Mouse (Mus musculus) heart, embryonic 16.5 days (tissue): ENCODE data around the gene Metap1. TPM values are rescaled to one million over a fixed set of nuclear protein-coding genes. Genes with fewer than 3 reads are reported as not detected.

Experiments used
- ATAC-seq: fragments of 200-750 bp; cut with Nextera tagmentation; replicated peaks from 2 replicates; pipeline ENCODE4 v1.8.0; 2017; ENCODE audit warnings: moderate number of reproducible peaks; ENCODE audit not compliant: insufficient read depth, low FRiP score; ENCODE audit errors: extremely low read depth
- H3K27ac ChIP-seq: fragments of 300-500 bp; sonication (generic); 2 replicates; pipeline ENCODE4 v1.5.1; 2014; ENCODE audit warnings: mild to moderate bottlenecking, low read length, control low read depth, moderate library complexity
- H3K27me3 ChIP-seq: fragments of 300-500 bp; sonication (generic); 2 replicates; pipeline ENCODE4 v1.6.1; 2014; ENCODE audit warnings: low read length, mixed read lengths; ENCODE audit not compliant: control insufficient read depth, insufficient read depth
- H3K36me3 ChIP-seq: fragments of 300-500 bp; sonication (generic); 2 replicates; pipeline ENCODE4 v1.6.1; 2014; ENCODE audit not compliant: control insufficient read depth, insufficient read depth
- H3K4me1 ChIP-seq: fragments of 300-500 bp; sonication (generic); 2 replicates; pipeline ENCODE4 v1.6.1; 2014; ENCODE audit warnings: low read length, mixed read lengths; ENCODE audit not compliant: control insufficient read depth, insufficient read depth
- H3K4me2 ChIP-seq: fragments of 300-500 bp; sonication (generic); 2 replicates; pipeline ENCODE4 v1.6.1; 2014; ENCODE audit warnings: low read depth, mild to moderate bottlenecking, control low read depth, low read length
- H3K4me3 ChIP-seq: fragments of 300-500 bp; sonication (generic); 2 replicates; pipeline ENCODE4 v1.5.1; 2014; ENCODE audit warnings: mild to moderate bottlenecking, control low read depth, low read length
- H3K9ac ChIP-seq: fragments of 300-500 bp; sonication (generic); 2 replicates; pipeline ENCODE4 v1.6.1; 2014; ENCODE audit warnings: low read length, control low read depth
- H3K9me3 ChIP-seq: fragments of 300-500 bp; sonication (generic); replicated peaks from 2 replicates; pipeline ENCODE4 v1.6.1; 2016; ENCODE audit warnings: low read length; ENCODE audit not compliant: control insufficient read depth
- WGBS: fragments of 180-500 bp; shearing (Covaris S2); extraction: QIAGEN DNeasy Blood & Tissue Kit; methylation state at CpG from one replicate; pipeline ENCODE4 v1.1.7; 2014; 5-methylcytosine and 5-hydroxymethylcytosine counted together
- polyA plus RNA-seq: library from polyadenylated mRNA; unstranded; fragments of >200 nt; fragmentation: Nextera tagmentation; extraction: Ambion mirVana; gene quantifications from 2 replicates; pipeline ENCODE4 v1.2.1, GENCODE M21; 2015

Gene Metap1
- polyA plus RNA-seq, 1 experiment from 2014 or later = 41.4 TPM

- no peak overlapping the region for H3K27ac ChIP-seq
- H3K9me3 ChIP-seq = no peaks in the 10 kb centered on the region
- 81% methylated on average over 2 of the region's 2 CpGs for WGBS
- no peak for ATAC-seq
- 0 out of 2 replicates have a peak, but pooled peaks cover 4% of the 10 kb centered on the region for H3K27me3 ChIP-seq
- H3K9ac ChIP-seq = no peak overlapping the region
- no peak overlapping the region for H3K4me3 ChIP-seq
- H3K36me3 ChIP-seq = no peaks in the 10 kb centered on the region
- no peak overlapping the region for H3K4me2 ChIP-seq
- no peaks in the 10 kb centered on the region for H3K4me1 ChIP-seq
Measured at GRCm38 (mm10) chr3:138509581-138509980, 20.3 kb upstream of the Metap1 start.

DNA sequence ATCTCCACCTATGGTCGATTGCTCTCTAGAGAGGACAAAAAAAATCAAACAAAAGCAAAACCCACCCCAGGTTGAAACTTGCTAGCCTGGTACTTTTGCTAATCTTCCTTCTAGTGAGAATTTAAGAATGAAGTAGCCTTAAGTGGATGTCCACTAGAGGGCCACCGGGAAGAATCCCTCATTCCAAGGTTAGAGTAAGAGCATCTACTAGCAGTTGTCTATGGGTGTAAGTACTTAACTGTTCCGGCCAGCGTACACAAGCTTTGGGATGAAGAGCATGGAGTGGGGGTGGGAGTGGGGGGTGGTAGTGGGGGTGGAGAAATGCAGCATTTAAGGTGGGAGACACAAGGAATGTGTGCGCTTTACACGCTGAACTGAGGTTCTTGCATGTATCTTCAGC, 17.4 kb upstream of the Metap1 start:
- no peak overlapping the region for H3K4me3 ChIP-seq
- no peak for ATAC-seq
- 0 out of 2 replicates have a peak, but pooled peaks cover 4% of the 10 kb centered on the region for H3K27me3 ChIP-seq
- H3K9me3 ChIP-seq = no peaks in the 10 kb centered on the region
- no peak overlapping the region for H3K4me2 ChIP-seq
- no peak overlapping the region for H3K9ac ChIP-seq
- 50% methylated on average over 6 of the region's 6 CpGs for WGBS
- H3K4me1 ChIP-seq = peaks cover 3% of the 10 kb centered on the region
- H3K27ac ChIP-seq = no peak overlapping the region
- no peaks in the 10 kb centered on the region for H3K36me3 ChIP-seq

GRCm38 (mm10) chr3:138503754-138504153, 14.4 kb upstream of the Metap1 start:
- peak; percentile 52 for ATAC-seq
- Histone ChIP-seq H3K9ac (no peak overlapping the region), H3K9me3 (no peaks in the 10 kb centered on the region), H3K36me3 (no peaks in the 10 kb centered on the region), H3K27me3 (0 out of 2 replicates have a peak, but pooled peaks cover 4% of the 10 kb centered on the region), H3K4me1 (peaks cover 3% of the 10 kb centered on the region), H3K4me3 (no peak overlapping the region), H3K4me2 (peak overlapping the region; percentile 15; the same call in 1 of the 2 replicates), H3K27ac (no peak overlapping the region)
- 33% methylated on average over 11 of the region's 11 CpGs for WGBS

- no peak overlapping the region for H3K9ac ChIP-seq
- H3K27ac ChIP-seq = no peak overlapping the region
- no peak overlapping the region for H3K4me2 ChIP-seq
- peaks cover 3% of the 10 kb centered on the region for H3K4me1 ChIP-seq
- 78% methylated on average over 15 of the region's 15 CpGs for WGBS
- no peaks in the 10 kb centered on the region for H3K27me3 ChIP-seq
- ATAC-seq = no peak
- H3K36me3 ChIP-seq = no peaks in the 10 kb centered on the region
- H3K4me3 ChIP-seq = no peak overlapping the region
- no peaks in the 10 kb centered on the region for H3K9me3 ChIP-seq
Measured at GRCm38 (mm10) chr3:138499854-138500740, 10.8 kb upstream of the Metap1 start.

GRCm38 (mm10) chr3:138498731-138499130, 9.4 kb upstream of the Metap1 start:
- 64% methylated on average over 4 of the region's 4 CpGs for WGBS

DNA sequence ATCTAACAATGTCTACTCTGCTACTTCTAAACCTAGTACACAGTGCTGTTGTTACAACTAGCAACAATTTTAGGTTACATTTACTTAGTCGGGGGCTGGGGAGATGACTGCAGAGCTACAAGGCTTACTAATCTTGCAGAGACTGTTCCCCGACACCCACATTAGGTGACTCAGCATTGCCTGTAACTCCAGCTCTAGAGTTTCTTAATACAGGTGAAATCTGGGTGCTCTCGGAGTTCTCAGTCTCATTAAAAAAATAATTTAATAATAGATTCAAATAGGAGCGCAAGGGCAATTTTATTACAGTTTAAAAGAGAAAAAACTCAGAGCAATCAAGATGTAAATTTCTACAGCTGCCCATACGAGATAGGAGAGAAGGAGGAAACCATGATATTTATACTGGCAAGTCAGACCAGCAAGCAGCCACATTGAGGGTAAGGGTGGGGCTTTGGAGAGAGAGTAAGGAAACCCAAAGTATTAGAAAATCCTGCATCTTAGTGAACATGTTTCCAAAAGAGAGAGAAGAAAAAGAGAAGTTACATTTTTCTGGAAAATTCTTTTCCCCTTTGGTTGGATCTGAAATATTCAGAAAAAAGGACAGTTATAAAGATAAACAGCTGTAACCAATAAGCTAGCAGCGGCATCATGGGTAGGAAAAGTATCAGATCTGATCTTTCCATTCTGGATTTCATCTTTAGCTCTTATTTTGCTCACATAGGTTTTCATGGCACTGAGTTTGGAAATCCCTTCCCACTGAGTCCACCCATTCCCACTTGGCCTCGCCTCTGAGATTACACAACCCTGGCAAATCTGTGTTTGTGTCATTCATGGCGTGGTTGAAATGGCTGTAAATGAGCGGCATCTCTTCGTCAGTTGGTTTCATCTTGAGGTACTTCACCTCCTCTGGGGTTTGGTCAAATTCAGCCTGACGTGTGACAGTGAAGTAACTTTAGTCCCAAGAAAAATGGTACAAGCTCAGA, 6.1 kb upstream of the Metap1 start:
- no peaks in the 10 kb centered on the region for H3K4me1 ChIP-seq
- H3K4me3 ChIP-seq = no peak overlapping the region
- H3K36me3 ChIP-seq = no peaks in the 10 kb centered on the region
- no peaks in the 10 kb centered on the region for H3K9me3 ChIP-seq
- H3K27ac ChIP-seq = no peak overlapping the region
- WGBS = 74% methylated on average over 11 of the region's 11 CpGs
- no peak overlapping the region for H3K9ac ChIP-seq
- H3K27me3 ChIP-seq = no peaks in the 10 kb centered on the region
- H3K4me2 ChIP-seq = no peak overlapping the region
- ATAC-seq = no peak

More at GRCm38 (mm10) chr3:138498731-138499130, 9.4 kb upstream of the Metap1 start:
- no peak for ATAC-seq
- no peaks in the 10 kb centered on the region for H3K27me3 ChIP-seq
- no peak overlapping the region for H3K4me3 ChIP-seq
- H3K27ac ChIP-seq = no peak overlapping the region
- H3K9ac ChIP-seq = no peak overlapping the region
- H3K4me1 ChIP-seq = peaks cover 2% of the 10 kb centered on the region
- H3K9me3 ChIP-seq = no peaks in the 10 kb centered on the region
- no peak overlapping the region for H3K4me2 ChIP-seq
- H3K36me3 ChIP-seq = no peaks in the 10 kb centered on the region

GRCm38 (mm10) chr3:138494565-138494964, 5.2 kb upstream of the Metap1 start:
- no peak for ATAC-seq
- H3K4me2 ChIP-seq = no peak overlapping the region
- no peaks in the 10 kb centered on the region for H3K4me1 ChIP-seq
- H3K27ac ChIP-seq = no peak overlapping the region
- H3K9ac ChIP-seq = no peak overlapping the region
- no peaks in the 10 kb centered on the region for H3K36me3 ChIP-seq
- no peaks in the 10 kb centered on the region for H3K9me3 ChIP-seq
- H3K4me3 ChIP-seq = no peak overlapping the region
- WGBS = 43% methylated on average over 1 of the region's 1 CpGs
- no peaks in the 10 kb centered on the region for H3K27me3 ChIP-seq

DNA sequence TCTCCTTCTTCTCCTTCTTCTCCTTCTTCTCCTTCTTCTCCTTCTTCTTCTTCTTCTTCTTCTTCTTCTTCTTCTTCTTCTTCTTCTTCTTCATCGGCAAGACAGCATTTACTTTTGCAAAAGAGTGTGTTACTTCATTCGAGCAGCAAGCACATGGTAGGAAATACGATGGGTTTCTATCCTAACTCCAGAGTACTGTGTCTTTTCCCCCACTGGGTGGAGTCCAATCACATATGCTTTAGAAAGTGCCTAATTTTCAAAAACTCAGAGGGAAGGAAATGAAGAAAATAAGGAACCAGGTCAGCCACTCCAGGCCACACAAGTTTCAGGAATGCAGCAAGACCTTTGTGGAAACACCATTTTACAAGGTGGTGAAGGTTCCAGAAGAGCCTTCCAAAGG, 4.4 kb upstream of the Metap1 start:
- no peaks in the 10 kb centered on the region for H3K4me1 ChIP-seq
- H3K9ac ChIP-seq = no peak overlapping the region
- no peak overlapping the region for H3K4me3 ChIP-seq
- no peaks in the 10 kb centered on the region for H3K9me3 ChIP-seq
- WGBS = 78% methylated on average over 3 of the region's 3 CpGs
- H3K36me3 ChIP-seq = no peaks in the 10 kb centered on the region
- ATAC-seq = no peak
- no peak overlapping the region for H3K4me2 ChIP-seq
- H3K27ac ChIP-seq = no peak overlapping the region
- no peaks in the 10 kb centered on the region for H3K27me3 ChIP-seq

- Histone ChIP-seq H3K36me3 (peaks cover 4% of the 10 kb centered on the region; the same call in 1 of the 2 replicates), H3K27me3 (no peaks in the 10 kb centered on the region), H3K4me2 (peak overlapping the region; percentile 72), H3K9me3 (no peaks in the 10 kb centered on the region), H3K4me3 (peak overlapping the region; percentile 94), H3K9ac (peak overlapping the region; percentile 75), H3K27ac (no peak overlapping the region), H3K4me1 (peaks cover 9% of the 10 kb centered on the region)
- WGBS = 15% methylated on average over 6 of the region's 6 CpGs
- no peak for ATAC-seq
Measured at GRCm38 (mm10) chr3:138490034-138490337, 671 bp upstream of the Metap1 start.
